Mouse (Mus musculus) large intestine, adult 2 months (tissue): ENCODE measurements around the gene Anxa5. TPM values are rescaled to one million over a fixed set of nuclear protein-coding genes. Genes with fewer than 3 reads are reported as not detected.

Experiments
- DNase-seq: peaks from one replicate; pipeline ENCODE4 v3.0.0-alpha.2; 2012; ENCODE audit warnings: low read depth, low spot score
- WGBS: fragments of 180-500 bp; shearing (Covaris S2); methylation state at CpG from one replicate; pipeline ENCODE4 v1.1.7; 2018; 5-methylcytosine and 5-hydroxymethylcytosine counted together
- polyA plus RNA-seq: library from polyadenylated mRNA; depleted of rRNA; stranded (reverse); fragments of >200 nt; gene quantifications from 2 replicates; pipeline ENCODE4 v1.2.3, GENCODE M21; 2012; rRNA removed

Gene Anxa5
- polyA plus RNA-seq, 1 experiment: 157 TPM

DNA sequence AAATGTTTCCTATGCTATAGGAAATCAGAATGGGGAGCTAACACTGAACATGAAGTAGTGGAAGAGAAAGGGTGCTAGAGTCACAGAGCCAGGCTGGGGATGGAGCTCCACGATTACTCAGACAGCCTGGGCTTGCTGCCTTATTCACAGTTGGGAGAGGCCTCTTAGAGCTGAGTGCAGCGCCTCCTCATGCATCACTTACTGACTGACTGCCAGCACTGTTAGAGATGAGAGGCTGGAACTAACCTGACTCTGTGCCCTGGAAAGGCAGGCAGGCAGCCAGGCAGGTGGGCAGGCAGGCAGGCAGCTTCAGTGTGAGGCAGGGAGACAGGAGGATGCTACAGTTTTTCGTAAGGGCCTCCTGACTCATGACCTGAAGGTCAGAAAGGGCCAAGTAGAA lies 20.1 kb downstream of the Anxa5 start:
- 79% methylated on average over 3 of the region's 3 CpGs for WGBS
- DNase-seq: no peak

DNA sequence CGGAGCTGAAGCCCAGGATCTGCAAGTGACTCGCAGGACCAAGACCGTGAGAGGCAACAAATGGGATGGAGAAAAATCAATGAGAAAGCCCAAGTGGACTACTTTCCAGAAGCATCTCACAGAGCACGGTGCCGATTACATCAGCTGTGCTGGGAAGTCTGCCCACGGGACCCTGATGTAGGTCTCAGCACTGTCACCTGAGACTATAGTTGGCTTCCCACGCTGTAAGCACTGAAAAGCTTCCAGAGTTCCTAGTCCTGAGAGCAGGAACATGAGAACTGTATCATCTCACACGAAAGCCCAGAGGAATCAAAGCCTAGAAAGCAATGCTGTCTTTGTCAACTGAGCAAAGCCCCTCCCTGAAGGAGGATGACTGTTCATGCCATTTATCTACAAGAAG lies 20.6 kb downstream of the Anxa5 start:
- no peak for DNase-seq
- 88% methylated on average over 8 of the region's 8 CpGs for WGBS

GRCm38 (mm10) chr3:36452502-36452901 lies 23.2 kb downstream of the Anxa5 start:
- WGBS: 55% methylated on average over 1 of the region's 1 CpGs
- no peak for DNase-seq

- 60% methylated on average over 20 of the region's 20 CpGs for WGBS
- DNase-seq: no peak
Measured at GRCm38 (mm10) chr3:36449292-36450165, 26.2 kb downstream of the Anxa5 start.

GRCm38 (mm10) chr3:36446918-36447317 lies 28.8 kb downstream of the Anxa5 start:
- WGBS: 10% methylated on average over 6 of the region's 6 CpGs

DNA sequence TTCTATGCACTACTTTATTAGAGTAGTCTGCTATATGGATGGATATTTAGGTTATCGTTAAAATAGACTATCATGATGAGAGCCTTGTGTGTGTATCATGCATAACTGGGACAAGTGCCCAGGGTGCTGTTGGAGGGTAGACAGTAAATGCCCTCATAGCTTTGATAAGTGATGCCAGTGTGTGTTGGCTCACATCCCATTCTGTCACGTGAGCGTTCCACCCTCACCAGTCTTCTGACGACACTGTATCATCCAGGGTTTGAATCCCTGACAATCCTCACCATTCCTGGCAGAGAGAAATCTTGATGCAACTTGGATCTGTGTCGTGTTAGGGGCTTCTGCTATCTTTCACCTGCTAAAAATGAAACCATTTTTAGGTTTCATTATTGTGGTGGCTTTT lies 29.2 kb downstream of the Anxa5 start:
- WGBS: 31% methylated on average over 5 of the region's 5 CpGs

More at GRCm38 (mm10) chr3:36446918-36447317, 28.8 kb downstream of the Anxa5 start:
- no peak for DNase-seq

DNA sequence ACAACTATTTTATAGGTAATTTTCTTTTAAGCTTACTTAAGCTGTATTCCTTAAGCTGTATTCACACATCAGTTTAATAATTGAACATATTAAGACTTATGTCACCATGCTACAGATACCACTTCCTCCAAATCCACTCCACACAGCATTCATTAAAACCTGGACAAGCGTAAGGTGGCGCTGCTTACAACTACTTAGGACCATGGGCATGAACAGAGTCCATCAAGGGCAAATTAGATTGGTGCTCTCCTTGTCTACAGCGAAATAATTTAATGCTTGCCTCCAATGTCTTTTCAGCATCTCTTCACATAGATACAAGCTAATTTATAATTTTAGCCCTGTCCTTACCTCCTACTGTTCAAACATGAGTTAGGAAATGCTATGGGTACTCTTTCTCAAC lies 29.7 kb downstream of the Anxa5 start:
- DNase-seq: no peak
- WGBS: 93% methylated on average over 3 of the region's 3 CpGs

More for the DNA sequence above, 29.2 kb downstream of the Anxa5 start:
- no peak for DNase-seq

- no peak for DNase-seq
- WGBS: 3% methylated on average over 2 of the region's 2 CpGs
Measured at GRCm38 (mm10) chr3:36442426-36442825, 33.3 kb downstream of the Anxa5 start.

- WGBS: 71% methylated on average over 4 of the region's 4 CpGs
- DNase-seq: no peak
Measured at GRCm38 (mm10) chr3:36440280-36440679, 35.4 kb downstream of the Anxa5 start.

- no peak for DNase-seq
- WGBS: 92% methylated on average over 1 of the region's 1 CpGs
Measured at GRCm38 (mm10) chr3:36430360-36430759, 45.3 kb downstream of the Anxa5 start.

DNA sequence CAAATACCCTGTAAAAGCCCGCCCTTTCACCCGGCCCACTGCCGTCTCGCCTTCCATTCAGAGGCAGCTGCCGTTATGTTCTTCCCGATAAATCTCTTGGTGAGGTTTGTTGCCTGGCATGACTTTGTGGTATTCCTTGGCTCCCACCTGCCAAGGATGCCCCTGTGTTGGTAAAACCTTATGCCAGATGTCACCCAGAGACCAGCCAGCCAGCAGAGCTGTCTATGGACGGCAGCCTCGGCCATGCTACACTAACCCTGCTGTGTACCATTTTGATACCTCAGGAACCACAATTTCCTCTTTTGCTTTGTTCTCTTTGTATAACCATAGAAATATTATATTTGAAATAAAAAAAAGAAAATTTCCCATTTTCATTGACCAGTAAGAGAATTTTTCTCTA lies 48.3 kb downstream of the Anxa5 start:
- DNase-seq: no peak
- 96% methylated on average over 8 of the region's 8 CpGs for WGBS

DNA sequence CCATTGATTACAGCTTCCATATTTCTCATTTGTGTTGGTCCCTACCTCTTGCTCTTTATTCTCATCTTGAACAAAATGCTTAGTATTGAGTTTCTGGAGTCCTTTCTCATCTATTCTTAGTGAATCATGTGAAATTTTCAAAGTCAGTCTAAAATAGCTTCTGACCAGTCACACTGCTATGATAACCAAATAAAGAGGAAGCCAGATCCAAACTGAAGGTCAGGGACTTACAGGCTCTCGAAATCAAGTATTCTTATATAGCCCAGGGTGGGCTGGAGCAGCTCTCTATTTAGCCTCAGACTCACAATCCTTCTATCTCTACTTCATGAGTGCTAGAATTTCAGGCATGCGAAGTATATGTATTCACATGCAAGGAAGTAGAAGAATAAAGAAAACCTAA lies 66.2 kb downstream of the Anxa5 start:
- 69% methylated on average over 2 of the region's 2 CpGs for WGBS
- no peak for DNase-seq

DNA sequence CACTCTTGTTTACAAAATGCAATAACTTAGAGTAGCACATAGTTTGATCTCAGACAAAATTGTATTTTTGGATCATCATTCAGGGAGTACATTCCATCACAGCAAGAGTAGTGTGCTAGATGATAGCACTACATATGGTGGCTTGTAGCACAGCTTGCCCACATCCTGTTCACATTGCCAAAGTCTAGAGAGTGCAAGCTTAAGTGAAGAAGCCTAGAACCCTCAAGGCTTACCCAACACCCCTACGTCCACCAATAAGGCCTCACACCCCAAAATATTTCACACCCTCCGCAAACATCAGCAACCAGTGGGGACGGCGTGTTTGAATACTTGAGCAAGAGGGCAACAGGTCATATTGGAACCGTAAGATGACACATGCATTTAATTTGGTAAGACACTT lies 68.7 kb downstream of the Anxa5 start:
- WGBS: 87% methylated on average over 5 of the region's 5 CpGs

DNA sequence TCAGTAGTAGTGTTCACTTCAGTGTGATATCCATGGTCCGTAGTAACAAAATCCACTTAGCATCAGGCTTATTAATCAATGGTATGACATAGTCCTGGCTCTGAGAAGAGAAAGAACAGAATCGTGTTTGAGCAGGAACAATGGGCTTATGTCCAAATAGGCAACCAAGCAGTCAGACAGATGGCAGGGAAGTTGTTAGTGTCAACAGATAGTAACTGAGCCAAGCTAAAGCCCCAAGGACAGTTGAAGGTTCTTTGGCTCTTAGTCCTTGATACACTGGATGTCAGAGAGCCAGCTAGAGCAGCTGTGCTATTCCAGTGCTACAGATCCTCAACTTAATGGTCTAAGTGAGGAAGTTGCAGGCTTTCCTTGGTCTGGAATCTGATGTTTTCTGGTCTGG lies 69.4 kb downstream of the Anxa5 start:
- DNase-seq: no peak
- 51% methylated on average over 2 of the region's 2 CpGs for WGBS

More for the DNA sequence above, 68.7 kb downstream of the Anxa5 start:
- DNase-seq: no peak

DNA sequence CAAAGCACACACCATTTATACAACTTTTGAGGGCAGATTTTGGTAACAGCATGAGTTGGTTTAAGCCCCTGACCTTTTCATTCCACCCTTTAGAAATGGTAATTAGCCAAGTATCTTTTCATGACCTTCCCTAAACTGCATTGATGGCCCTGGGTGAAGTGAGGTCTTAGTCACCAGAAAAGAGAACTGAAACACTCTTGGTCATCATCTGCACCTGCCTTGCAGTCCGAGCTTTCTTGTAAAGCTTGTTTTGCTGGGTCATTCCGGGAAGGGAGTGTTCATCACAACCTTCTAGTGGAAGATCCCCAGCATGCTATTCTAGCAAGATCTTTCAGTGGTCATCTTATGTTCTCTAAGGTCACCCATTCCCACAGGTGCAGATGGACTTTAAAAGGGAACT lies 73.8 kb downstream of the Anxa5 start:
- no peak for DNase-seq
- 66% methylated on average over 2 of the region's 2 CpGs for WGBS

DNA sequence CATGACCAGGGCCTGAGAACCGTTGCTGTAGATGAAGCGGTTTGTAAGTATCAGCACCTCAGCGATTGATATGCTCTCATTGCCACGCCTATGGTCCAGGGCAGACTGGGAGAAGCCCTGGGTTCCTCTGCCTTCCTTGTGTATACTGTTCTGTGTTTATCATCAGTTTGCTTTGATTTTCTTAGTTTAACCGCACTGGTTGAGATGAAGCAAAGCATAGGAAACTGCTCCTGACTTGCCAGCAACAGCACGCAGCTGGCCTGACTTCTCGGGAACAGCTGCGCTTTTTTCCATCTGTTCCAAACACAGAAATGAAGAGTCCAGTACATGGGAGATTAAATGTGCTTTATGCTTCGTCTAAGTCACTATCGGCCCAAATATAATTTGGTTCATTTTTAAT lies 75.0 kb downstream of the Anxa5 start:
- 64% methylated on average over 10 of the region's 10 CpGs for WGBS

More for the DNA sequence above, 75.0 kb downstream of the Anxa5 start:
- DNase-seq: no peak

Other genes starting within 250 kb of the Anxa5 start
- gene 1810062G17Rik, start within 50 bp of the Anxa5 start, polyA plus RNA-seq: 0.73 and 0.95 TPM in 2 replicates
- 0.05 and 0.11 TPM in 2 replicates for gene Gm11549, start 45.9 kb upstream of the Anxa5 start, polyA plus RNA-seq
- 14.5 and 14.9 TPM in 2 replicates for gene Exosc9, start 76.7 kb upstream of the Anxa5 start, polyA plus RNA-seq
- gene Ccna2, start 96.3 kb upstream of the Anxa5 start, polyA plus RNA-seq: 44.1 and 60.0 TPM in 2 replicates
- 0.77 and 1.2 TPM in 2 replicates for gene Bbs7, start 137.6 kb upstream of the Anxa5 start, polyA plus RNA-seq
- 1.7 and 1.9 TPM in 2 replicates for gene Trpc3, start 214.3 kb upstream of the Anxa5 start, polyA plus RNA-seq